Mouse (Mus musculus): ENCODE data around the gene Ddo.

Ddo gene

GRCm38 (mm10) chr10:40666943-40667342 lies 37.1 kb downstream of the Ddo start:
- no peak for DNase-seq

GRCm38 (mm10) chr10:40668640-40669039 lies 38.8 kb downstream of the Ddo start:
- no peak for DNase-seq

GRCm38 (mm10) chr10:40672587-40673296 lies 42.9 kb downstream of the Ddo start:
- DNase-seq = no peak

GRCm38 (mm10) chr10:40673297-40673665 lies 43.5 kb downstream of the Ddo start:
- DNase-seq = no peak

GRCm38 (mm10) chr10:40674151-40674550 lies 44.3 kb downstream of the Ddo start:
- DNase-seq = peak; percentile 4

- DNase-seq = no peak
These were observed 46.1 kb downstream of the Ddo start for GRCm38 (mm10) chr10:40675921-40676320.

- no peak for DNase-seq
These were observed 48.7 kb downstream of the Ddo start for GRCm38 (mm10) chr10:40678477-40678876.

- DNase-seq = no peak
These were observed 52.7 kb downstream of the Ddo start for GRCm38 (mm10) chr10:40682470-40682869.

- DNase-seq = peak; percentile 3
These were observed 53.5 kb downstream of the Ddo start, which contains the start of gene Mettl24 for GRCm38 (mm10) chr10:40683092-40683867. TSS of gene Mettl24 (plus strand) at chr10:40683282.

GRCm38 (mm10) chr10:40683868-40684253 lies 54.0 kb downstream of the Ddo start:
- DNase-seq = no peak

- no peak for DNase-seq
These were observed 54.5 kb downstream of the Ddo start for GRCm38 (mm10) chr10:40684326-40684725.

- DNase-seq = no peak
These were observed 55.8 kb downstream of the Ddo start for GRCm38 (mm10) chr10:40685641-40686040.

- DNase-seq = no peak
These were observed 57.2 kb downstream of the Ddo start for GRCm38 (mm10) chr10:40686976-40687375.

- no peak for DNase-seq
These were observed 57.6 kb downstream of the Ddo start for GRCm38 (mm10) chr10:40687407-40687806.

GRCm38 (mm10) chr10:40688266-40688665 lies 58.5 kb downstream of the Ddo start:
- DNase-seq = no peak

- DNase-seq = no peak
These were observed 59.1 kb downstream of the Ddo start for GRCm38 (mm10) chr10:40688873-40689272.

- no peak for DNase-seq
These were observed 68.8 kb downstream of the Ddo start for GRCm38 (mm10) chr10:40698652-40699051.

- DNase-seq = no peak
These were observed 81.3 kb downstream of the Ddo start for GRCm38 (mm10) chr10:40711127-40711526.

- peak; percentile 26 for DNase-seq
These were observed 83.3 kb downstream of the Ddo start for GRCm38 (mm10) chr10:40713018-40713608.

GRCm38 (mm10) chr10:40713829-40714228 lies 84.0 kb downstream of the Ddo start:
- no peak for DNase-seq

GRCm38 (mm10) chr10:40715151-40715550 lies 85.3 kb downstream of the Ddo start:
- DNase-seq = no peak

- DNase-seq = no peak
These were observed 86.5 kb downstream of the Ddo start for GRCm38 (mm10) chr10:40716296-40716695.

- DNase-seq = no peak
These were observed 86.9 kb downstream of the Ddo start for GRCm38 (mm10) chr10:40716713-40717112.

GRCm38 (mm10) chr10:40718362-40718761 lies 88.6 kb downstream of the Ddo start:
- DNase-seq = no peak

All from thymus, postnatal 14 days (tissue).